Mouse (Mus musculus) stomach, postnatal 0 days (tissue): ENCODE data around the gene Hivep1. TPM values are rescaled to one million over a fixed set of nuclear protein-coding genes. Genes with fewer than 3 reads are reported as not detected.

Experiments used
- ATAC-seq: fragments of 200-750 bp; cut with Nextera tagmentation; 2 replicates; pipeline ENCODE4 v1.8.0; 2017; ENCODE audit not compliant: low FRiP score, low TSS enrichment
- DNase-seq: peaks from one replicate; pipeline ENCODE4 v3.0.0-alpha.2; 2016; ENCODE audit warnings: low spot score
- H3K27ac ChIP-seq: fragments of 300-500 bp; sonication (generic); replicated peaks from 2 replicates; pipeline ENCODE4 v1.5.1; 2014; ENCODE audit warnings: mild to moderate bottlenecking, control low read depth
- H3K27me3 ChIP-seq: fragments of 300-500 bp; sonication (generic); 2 replicates; pipeline ENCODE4 v1.6.1; 2014; ENCODE audit warnings: low read length; ENCODE audit not compliant: control insufficient read depth, insufficient read depth
- H3K36me3 ChIP-seq: fragments of 300-500 bp; sonication (generic); 2 replicates; pipeline ENCODE4 v1.6.1; 2014; ENCODE audit warnings: low read length, mixed read lengths; ENCODE audit not compliant: control insufficient read depth, insufficient read depth
- H3K4me1 ChIP-seq: fragments of 300-500 bp; sonication (generic); replicated peaks from 2 replicates; pipeline ENCODE4 v1.6.1; 2014; ENCODE audit warnings: antibody characterized with exemption; ENCODE audit not compliant: control insufficient read depth, insufficient read depth
- H3K4me2 ChIP-seq: fragments of 300-500 bp; sonication (generic); replicated peaks from 2 replicates; pipeline ENCODE4 v1.6.1; 2014; ENCODE audit warnings: low read depth, mild to moderate bottlenecking, control low read depth, moderate library complexity
- H3K4me3 ChIP-seq: fragments of 300-500 bp; sonication (generic); 2 replicates; pipeline ENCODE4 v1.5.1; 2014; ENCODE audit warnings: low read depth, low read length, control low read depth
- H3K9ac ChIP-seq: fragments of 300-500 bp; sonication (generic); 2 replicates; pipeline ENCODE4 v1.6.1; 2014; ENCODE audit warnings: mild to moderate bottlenecking, low read length, control low read depth, mixed read lengths
- H3K9me3 ChIP-seq: fragments of 300-500 bp; sonication (generic); 2 replicates; pipeline ENCODE4 v1.6.1; 2016; ENCODE audit warnings: low read length; ENCODE audit not compliant: control insufficient read depth
- CTCF ChIP-seq: IDR thresholded peaks from 2 replicates; pipeline ENCODE4 v1.5.1; 2016; ENCODE audit warnings: antibody characterized with exemption, low read depth, mild to moderate bottlenecking, moderate library complexity
- EP300 ChIP-seq: optimal IDR thresholded peaks from 2 replicates; pipeline ENCODE3; 2016; ENCODE audit warnings: antibody characterized with exemption
- WGBS: fragments of 180-500 bp; shearing (Covaris S2); extraction: QIAGEN DNeasy Blood & Tissue Kit; methylation state at CpG from one replicate; pipeline ENCODE4 v1.1.7; 2014; 5-methylcytosine and 5-hydroxymethylcytosine counted together
- polyA plus RNA-seq: library from polyadenylated mRNA; unstranded; fragments of >200 nt; fragmentation: Nextera tagmentation; extraction: Ambion mirVana; gene quantifications from 2 replicates; pipeline ENCODE4 v1.2.1, GENCODE M21; 2015

Hivep1 gene
- polyA plus RNA-seq, 1 experiment from 2014 or later, result 4.6 TPM

- TF ChIP-seq CTCF (peak; percentile 60), EP300 (no peak)
- 0 out of 2 replicates have a peak overlapping the region, but pooled peaks have one; percentile 2 for H3K27ac ChIP-seq
- H3K4me3 ChIP-seq, result no peak overlapping the region
- H3K36me3 ChIP-seq, result no peaks in the 10 kb centered on the region
- no peak overlapping the region for H3K9ac ChIP-seq
- H3K27me3 ChIP-seq, result no peaks in the 10 kb centered on the region
- no peaks in the 10 kb centered on the region for H3K9me3 ChIP-seq
- 0 out of 2 replicates have a peak, but pooled peaks cover 2% of the 10 kb centered on the region for H3K4me1 ChIP-seq
- no peak overlapping the region for H3K4me2 ChIP-seq
- peak; percentile 73 for DNase-seq
- peak; percentile 74 for ATAC-seq
- 42% methylated on average over 13 of the region's 13 CpGs for WGBS
These were observed 49.8 kb downstream of the Hivep1 start for GRCm38 (mm10) chr13:42101440-42102190.

GRCm38 (mm10) chr13:42102980-42103379, 51.2 kb downstream of the Hivep1 start:
- no peak overlapping the region for H3K9ac ChIP-seq
- ATAC-seq, result peak; percentile 93
- no peak overlapping the region for H3K27ac ChIP-seq
- DNase-seq, result peak; percentile 84
- 0 out of 2 replicates have a peak, but pooled peaks cover 2% of the 10 kb centered on the region for H3K4me1 ChIP-seq
- TF ChIP-seq EP300 (no peak), CTCF (no peak)
- no peaks in the 10 kb centered on the region for H3K36me3 ChIP-seq
- H3K27me3 ChIP-seq, result no peaks in the 10 kb centered on the region
- 29% methylated on average over 8 of the region's 8 CpGs for WGBS
- no peaks in the 10 kb centered on the region for H3K9me3 ChIP-seq
- H3K4me2 ChIP-seq, result peak overlapping the region; percentile 23; the same call in 1 of the 2 replicates
- H3K4me3 ChIP-seq, result no peak overlapping the region

- 0 out of 2 replicates have a peak overlapping the region, but pooled peaks have one; percentile 14 for H3K4me2 ChIP-seq
- WGBS, result 66% methylated on average over 11 of the region's 11 CpGs
- no peak for ATAC-seq
- H3K27ac ChIP-seq, result no peak overlapping the region
- H3K9me3 ChIP-seq, result no peaks in the 10 kb centered on the region
- H3K4me3 ChIP-seq, result no peak overlapping the region
- H3K36me3 ChIP-seq, result no peaks in the 10 kb centered on the region
- no peaks in the 10 kb centered on the region for H3K27me3 ChIP-seq
- no peak for DNase-seq
- 0 out of 2 replicates have a peak, but pooled peaks cover 2% of the 10 kb centered on the region for H3K4me1 ChIP-seq
- no peak overlapping the region for H3K9ac ChIP-seq
- TF ChIP-seq EP300 (no peak), CTCF (no peak)
These were observed 51.8 kb downstream of the Hivep1 start for GRCm38 (mm10) chr13:42103486-42104166.

- no peaks in the 10 kb centered on the region for H3K27me3 ChIP-seq
- ATAC-seq (no peak), DNase-seq (no peak)
- H3K9me3 ChIP-seq, result no peaks in the 10 kb centered on the region
- no peak overlapping the region for H3K9ac ChIP-seq
- H3K27ac ChIP-seq, result no peak overlapping the region
- TF ChIP-seq EP300, result no peak
- no peak for TF ChIP-seq CTCF
- 0 out of 2 replicates have a peak, but pooled peaks cover 2% of the 10 kb centered on the region for H3K4me1 ChIP-seq
- WGBS, result 91% methylated on average over 3 of the region's 3 CpGs
- no peak overlapping the region for H3K4me2 ChIP-seq
- no peaks in the 10 kb centered on the region for H3K36me3 ChIP-seq
- H3K4me3 ChIP-seq, result no peak overlapping the region
These were observed 52.5 kb downstream of the Hivep1 start for GRCm38 (mm10) chr13:42104371-42104770.

- TF ChIP-seq EP300 (no peak), CTCF (no peak)
- Histone ChIP-seq H3K27me3 (no peaks in the 10 kb centered on the region), H3K4me1 (no peaks in the 10 kb centered on the region), H3K9me3 (no peaks in the 10 kb centered on the region), H3K4me3 (no peak overlapping the region), H3K36me3 (no peaks in the 10 kb centered on the region), H3K9ac (no peak overlapping the region), H3K27ac (no peak overlapping the region), H3K4me2 (no peak overlapping the region)
- WGBS, result 63% methylated on average over 11 of the region's 11 CpGs
- DNase-seq, result no peak
- ATAC-seq, result no peak
These were observed 56.8 kb downstream of the Hivep1 start for GRCm38 (mm10) chr13:42108483-42109215.
